Mouse (Mus musculus) urinary bladder, postnatal 14 days (tissue): ENCODE results near the gene Gdf11.

Experiments used
- DNase-seq: peaks from one replicate; pipeline ENCODE4 v3.0.0; 2021; ENCODE audit warnings: low spot score

Gene Gdf11

DNA sequence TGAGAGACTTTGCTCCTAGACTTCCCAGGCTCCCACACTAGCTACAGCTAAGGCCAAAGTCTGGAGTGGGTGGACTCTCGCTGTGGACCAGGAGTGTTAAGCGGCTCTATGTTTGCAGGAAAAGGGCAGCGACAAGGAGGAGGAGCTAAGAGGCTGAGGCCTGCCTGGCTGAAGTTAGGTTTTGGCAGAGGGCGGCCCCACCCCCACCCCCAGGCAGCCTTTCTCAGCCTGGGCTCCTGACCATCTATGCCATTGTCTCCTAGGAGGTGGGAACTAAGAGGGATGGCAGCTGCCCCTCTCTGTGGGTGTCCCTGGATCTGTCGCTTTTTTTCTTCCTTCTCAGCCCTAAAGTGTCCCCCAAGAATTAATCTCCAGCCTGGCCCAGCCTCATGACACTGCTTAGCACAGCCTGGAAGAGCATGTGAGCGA, 27.7 kb upstream of the Gdf11 start:
- DNase-seq, result no peak

- DNase-seq, result no peak
These were observed 26.7 kb upstream of the Gdf11 start for GRCm38 (mm10) chr10:128918246-128918645.

DNA sequence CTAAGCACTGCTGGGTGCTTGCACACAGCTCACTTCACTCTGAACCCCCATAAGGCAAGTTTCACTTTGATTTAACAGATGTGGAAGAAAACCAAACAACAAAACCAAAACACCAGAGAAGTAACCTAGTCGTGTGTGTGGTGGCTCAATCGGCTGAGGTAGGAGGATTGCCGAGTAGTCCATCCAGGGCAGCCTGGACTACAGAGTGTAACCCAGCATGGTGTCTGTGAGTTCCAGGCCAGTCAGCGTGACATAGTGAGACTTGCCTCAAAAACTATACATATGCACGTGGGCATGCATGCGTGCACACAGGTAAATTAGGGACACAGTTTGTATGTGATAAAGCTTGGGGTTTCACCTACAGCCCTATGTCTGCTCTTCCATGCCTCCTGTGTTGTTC, 25.9 kb upstream of the Gdf11 start:
- DNase-seq, result no peak

DNA sequence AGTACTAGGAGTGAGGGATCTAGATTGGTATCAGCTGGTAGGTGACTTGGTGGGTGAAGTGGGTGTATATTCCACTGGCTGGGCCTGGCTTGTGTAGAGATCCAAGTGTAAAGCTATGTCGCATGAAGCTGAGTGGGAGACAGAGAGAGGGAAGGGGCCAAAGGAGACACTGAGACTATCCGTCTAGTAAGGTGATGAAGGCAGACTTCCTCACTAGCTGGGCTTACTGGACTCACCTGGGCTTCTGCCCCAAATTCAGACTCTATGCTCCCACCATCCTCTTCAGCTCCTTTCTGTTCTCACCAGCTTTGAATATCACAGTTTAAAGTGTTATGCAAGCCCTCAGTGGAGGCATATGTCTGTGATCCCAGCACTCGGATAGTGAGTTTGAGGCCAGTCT, 25.1 kb upstream of the Gdf11 start:
- no peak for DNase-seq

DNA sequence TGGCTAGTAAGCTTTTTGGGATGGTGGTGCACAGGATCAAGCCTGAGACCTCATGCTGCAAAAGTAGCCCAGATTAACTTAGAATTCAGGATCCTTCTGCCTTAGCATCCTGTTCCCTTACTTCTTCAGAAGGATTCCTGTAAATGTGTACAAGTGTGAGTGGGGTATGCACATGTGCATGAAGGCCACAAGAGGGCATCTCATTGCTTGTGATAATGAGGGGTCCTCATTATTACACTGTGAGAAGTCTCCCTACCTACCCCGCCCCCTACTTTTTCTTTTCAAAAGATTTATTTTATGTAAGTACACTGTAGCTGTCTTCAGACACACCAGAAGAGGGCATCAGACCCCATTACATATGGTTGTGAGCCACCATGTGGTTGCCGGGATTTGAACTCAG, 24.0 kb upstream of the Gdf11 start:
- no peak for DNase-seq

GRCm38 (mm10) chr10:128913696-128914095, 22.2 kb upstream of the Gdf11 start:
- DNase-seq, result no peak

- DNase-seq, result peak; percentile 90
These were observed 21.7 kb upstream of the Gdf11 start for GRCm38 (mm10) chr10:128913219-128913618.

GRCm38 (mm10) chr10:128912791-128913190, 21.3 kb upstream of the Gdf11 start:
- DNase-seq, result no peak

DNA sequence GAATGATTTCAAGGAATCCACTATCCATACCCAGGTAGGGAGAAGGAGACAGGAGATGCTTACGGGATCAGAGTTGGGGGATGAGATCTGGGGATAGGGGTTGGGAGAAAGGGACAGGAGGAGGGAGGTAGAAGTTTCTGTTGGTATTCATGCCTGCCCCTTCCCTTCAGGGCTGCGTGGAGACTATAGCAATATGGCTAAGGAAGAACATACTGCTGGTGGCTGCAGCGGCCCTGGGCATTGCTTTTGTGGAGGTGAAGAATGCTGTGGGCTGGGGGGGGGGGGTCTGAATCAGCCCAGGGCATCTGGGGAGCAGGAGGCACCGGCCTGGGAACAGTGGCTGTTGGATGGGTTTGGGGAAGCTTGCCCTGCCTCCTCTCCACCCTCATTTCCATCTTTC, 20.8 kb upstream of the Gdf11 start:
- no peak for DNase-seq

DNA sequence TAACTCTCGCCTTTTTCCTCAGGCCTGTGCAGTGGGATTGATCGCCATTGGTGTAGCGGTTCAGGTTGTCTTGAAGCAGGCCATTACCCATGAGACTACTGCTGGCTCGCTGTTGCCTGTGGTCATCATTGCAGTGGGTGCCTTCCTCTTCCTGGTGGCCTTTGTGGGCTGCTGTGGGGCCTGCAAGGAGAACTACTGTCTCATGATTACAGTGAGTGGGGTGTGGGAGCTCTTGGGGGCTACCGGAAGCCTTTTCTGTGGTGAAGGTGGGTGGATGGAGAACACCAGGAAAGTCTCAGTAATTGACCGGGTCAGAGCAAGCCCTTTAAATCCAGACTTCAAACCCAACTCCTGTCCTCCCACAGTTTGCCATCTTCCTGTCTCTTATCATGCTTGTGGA, 19.9 kb upstream of the Gdf11 start:
- no peak for DNase-seq

DNA sequence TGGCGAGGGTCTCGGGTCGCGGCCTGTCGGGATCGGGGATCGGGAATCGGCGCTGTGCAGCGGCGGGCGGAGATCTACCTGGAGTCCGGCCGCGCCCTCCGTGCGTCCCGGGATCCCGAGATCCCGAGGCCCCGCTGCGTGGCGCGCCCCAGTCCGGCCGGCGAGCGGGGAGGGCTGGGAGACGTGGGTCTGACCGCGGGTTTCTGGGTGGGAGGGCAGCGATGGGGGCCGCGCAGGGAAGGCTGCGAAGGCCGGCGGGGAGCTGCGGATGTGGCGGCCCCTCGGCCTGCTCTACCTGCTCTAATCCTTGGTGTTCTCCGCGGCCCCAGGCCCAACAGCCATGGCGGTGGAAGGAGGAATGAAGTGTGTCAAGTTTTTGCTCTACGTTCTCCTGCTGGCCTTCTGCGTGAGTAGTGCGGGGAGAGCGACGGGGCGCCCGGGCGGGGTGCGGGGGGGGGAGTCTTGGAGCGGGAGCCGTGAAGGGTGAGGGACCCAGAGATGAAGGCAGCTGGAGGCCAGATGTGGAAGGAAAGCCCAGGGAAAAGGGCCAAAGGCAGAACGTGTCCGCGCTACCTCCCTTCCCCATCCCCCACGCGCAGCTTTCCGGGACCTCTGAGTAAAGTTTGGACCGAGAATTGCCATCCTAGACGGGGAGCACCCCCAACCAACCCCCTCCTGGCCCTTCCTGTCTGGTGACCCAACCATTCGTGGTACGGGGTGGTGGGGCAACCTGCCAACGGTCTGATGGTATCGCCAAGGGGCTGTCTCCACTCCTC, 18.7 kb upstream of the Gdf11 start:
- DNase-seq, result peak; percentile 70

- DNase-seq, result peak; percentile 89
These were observed 18.1 kb upstream of the Gdf11 start for GRCm38 (mm10) chr10:128909567-128910028.

DNA sequence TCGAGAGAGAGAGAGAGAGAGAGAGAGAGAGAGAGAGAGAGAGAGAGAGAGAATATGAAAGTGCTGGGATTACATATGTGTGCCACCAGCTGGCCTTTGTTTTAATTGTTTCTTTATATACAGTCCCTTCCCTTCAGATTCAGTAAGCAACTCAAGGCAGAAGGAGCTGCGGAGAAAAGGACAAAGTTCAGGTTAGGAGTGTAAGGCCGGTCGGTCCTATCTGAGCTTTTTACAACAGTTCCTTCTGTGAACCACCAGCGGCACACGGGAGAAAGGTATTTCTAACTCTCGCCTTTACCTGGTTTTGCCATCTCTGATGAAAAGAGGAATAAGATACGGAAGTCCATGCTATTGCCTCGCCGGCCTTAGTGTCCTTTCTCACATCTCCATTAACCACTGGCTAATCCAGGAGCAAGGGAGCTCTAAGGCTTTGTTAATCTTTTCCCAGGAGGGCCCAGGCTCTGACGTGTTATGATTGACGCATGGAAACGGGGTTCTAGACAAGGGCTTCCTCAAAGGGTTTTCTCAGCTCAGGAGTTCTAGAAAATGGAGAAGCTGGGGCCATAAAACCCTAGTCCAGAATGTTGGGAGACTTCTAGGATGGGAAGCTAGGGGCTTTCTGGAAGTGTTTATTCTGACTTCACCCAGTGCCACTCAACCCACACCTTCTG, 17.4 kb upstream of the Gdf11 start:
- no peak for DNase-seq

DNA sequence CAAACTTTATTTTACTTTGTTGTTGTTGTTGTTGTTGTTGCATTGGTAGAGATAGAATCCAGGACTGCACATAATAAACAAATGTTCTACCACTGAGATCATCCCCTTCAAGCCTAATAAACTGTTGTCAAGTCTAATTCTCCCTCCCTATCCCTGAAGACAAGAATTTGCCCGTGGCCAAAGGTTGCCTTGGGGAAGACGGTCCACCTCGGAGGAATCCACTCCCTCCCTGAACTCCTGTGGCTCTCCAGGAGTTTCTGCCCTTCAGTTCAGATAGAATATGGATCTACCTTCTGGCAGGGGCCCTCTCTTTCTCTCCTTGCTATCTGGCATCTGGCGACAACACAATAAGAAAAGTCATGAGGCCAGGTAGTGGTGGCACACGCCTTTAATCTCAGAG, 13.3 kb upstream of the Gdf11 start:
- DNase-seq, result no peak

- DNase-seq, result no peak
These were observed 11.0 kb upstream of the Gdf11 start for GRCm38 (mm10) chr10:128902409-128902988.

- DNase-seq, result no peak
These were observed 9.9 kb upstream of the Gdf11 start for GRCm38 (mm10) chr10:128901409-128901808.

DNA sequence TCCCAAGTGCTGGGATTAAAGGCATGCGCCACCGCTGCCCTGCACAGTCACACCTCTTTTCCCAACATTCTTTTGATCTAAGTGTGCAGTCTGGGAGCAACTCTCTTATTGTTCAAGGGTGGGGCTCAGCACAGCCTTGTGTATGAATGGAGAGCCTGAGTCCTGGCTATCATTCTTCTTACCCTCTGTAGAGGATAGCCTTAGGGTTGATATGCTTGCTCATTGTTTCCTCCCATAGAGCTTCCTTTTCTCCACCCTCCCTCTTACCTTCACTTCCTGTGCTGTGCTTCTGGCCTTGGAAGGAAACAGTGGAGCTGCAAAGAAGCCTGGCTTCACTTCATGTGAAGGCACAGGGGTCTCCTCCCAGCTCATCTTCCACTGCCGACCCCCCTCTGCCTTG, 9.2 kb upstream of the Gdf11 start, which contains the start of gene Cd63:
TSS of gene Cd63 (plus strand) at position 292 of the 400 bp plus-strand sequence.
- DNase-seq, result no peak

DNA sequence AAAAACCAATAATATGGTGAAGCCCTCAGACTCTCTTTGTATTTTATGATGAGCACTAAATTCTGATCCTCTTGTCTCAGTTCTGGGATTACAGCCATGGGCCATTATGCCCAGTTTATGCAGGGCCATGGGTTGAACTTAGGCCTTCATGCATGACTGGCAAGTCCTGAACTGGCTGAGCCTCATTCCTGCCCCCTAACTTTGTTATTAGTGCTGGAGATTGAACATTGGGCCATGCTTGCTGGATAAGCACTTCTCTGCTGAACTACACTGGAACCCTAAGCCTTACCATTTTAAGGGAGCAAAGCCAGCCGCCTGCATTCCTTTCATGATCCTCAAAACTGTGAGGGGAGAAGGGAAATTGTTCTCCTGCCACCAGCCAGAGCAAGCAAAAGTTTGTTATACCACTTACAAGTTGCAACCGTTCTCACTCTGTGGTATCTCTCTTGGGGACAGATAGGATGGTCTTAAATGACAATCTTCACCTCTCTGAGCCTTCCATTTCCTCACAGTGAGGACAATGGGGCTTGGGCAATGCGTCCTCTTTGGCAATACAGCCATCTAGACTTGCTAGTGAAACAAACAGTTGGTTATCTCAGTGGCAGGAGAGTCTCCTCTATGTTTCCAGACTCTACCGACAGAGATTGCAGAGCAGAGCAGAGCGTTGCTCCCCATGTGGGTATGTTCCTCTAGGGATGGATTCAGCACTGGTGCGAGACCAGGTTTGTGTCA, 8.4 kb upstream of the Gdf11 start:
- DNase-seq, result no peak

DNA sequence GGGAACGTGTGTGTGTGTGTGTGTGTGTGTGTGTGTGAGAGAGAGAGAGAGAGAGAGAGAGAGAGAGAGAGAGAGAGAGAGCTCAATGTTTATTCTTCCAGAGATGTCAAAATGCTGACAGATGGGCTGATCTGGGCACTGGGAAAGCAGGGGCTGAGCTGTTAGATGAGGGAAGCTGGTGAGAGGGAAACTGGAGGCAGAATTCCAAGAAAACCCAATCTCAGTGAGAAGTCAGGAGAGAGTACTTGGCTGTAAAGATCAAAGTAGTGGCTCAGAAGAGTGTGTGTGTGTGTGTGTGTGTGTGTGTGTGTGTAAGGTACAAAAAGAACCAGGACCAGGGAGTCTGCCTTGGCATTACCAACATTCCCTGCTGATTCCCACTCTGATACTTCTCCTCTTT, 6.0 kb upstream of the Gdf11 start:
- no peak for DNase-seq

DNA sequence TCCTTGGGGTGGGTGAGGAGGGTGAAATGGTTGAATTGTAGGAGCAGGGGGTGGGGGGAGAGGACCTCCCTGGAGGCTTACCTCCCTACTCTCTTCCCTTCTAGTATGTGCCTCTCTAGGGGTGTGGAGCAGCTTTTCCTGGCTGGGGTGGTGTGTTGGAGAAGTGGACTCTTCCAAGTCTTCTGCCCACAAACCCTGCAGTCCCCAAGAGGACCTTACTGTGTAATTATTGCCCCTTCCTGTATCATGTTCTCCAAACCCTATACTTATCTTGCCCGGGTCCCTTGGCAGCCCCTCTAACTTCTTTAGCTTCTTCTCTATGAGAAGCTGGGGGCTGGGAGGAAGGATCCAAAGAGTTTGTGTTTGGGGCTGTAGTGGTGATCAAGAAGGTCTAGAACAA, 5.3 kb upstream of the Gdf11 start:
- no peak for DNase-seq

- no peak for DNase-seq
These were observed 4.6 kb upstream of the Gdf11 start for GRCm38 (mm10) chr10:128895952-128896693.

- DNase-seq, result peak; percentile 79
These were observed 3.9 kb upstream of the Gdf11 start for GRCm38 (mm10) chr10:128895437-128895836.
